Mouse (Mus musculus) brain, embryonic 14.5 days (tissue): Measurements from ENCODE around the gene Hrh1.

Source experiments
- CTCF ChIP-seq: fragments of 200-500 bp; IDR thresholded peaks from 2 replicates; pipeline ENCODE4 v1.5.1; 2012; ENCODE audit warnings: inconsistent platforms, mild to moderate bottlenecking, moderate library complexity, borderline replicate concordance; ENCODE audit not compliant: insufficient read depth, insufficient read length; ENCODE audit errors: extremely low read depth
- POLR2A ChIP-seq: fragments of 200-500 bp; IDR thresholded peaks from 2 replicates; pipeline ENCODE4 v1.6.1; 2012; ENCODE audit warnings: mild to moderate bottlenecking, inconsistent platforms, borderline replicate concordance; ENCODE audit not compliant: poor library complexity, insufficient read depth, insufficient read length, severe bottlenecking; ENCODE audit errors: extremely low read depth

- TF ChIP-seq POLR2A (no peak), CTCF (no peak)
Measured at GRCm38 (mm10) chr6:114407049-114407448, 9.3 kb downstream of the Hrh1 start.
